9 mouse cellular contexts compared by ENCODE assay signal in genomic region chr12:71521936-71522335, GRCm38 (mm10).
"Had no signal": no experiment of that assay in that cellular context is flagged by ENCODE, and none has a peak within 500 bp of the region (broad histone marks: within the 10 kb centered on the region; RNA-seq: fewer than 3 reads in every experiment).

No protein-coding gene starts in this region.

- H3K4me2 ChIP-seq: kidney, embryonic 15.5 days; limb, embryonic 13.5 days; liver, embryonic 11.5 days; midbrain, embryonic 13.5 days had no signal

- ATAC-seq: midbrain, embryonic 13.5 days had no signal

- H3K9me3 ChIP-seq: kidney, embryonic 15.5 days; limb, embryonic 13.5 days; midbrain, embryonic 13.5 days had no signal

- DNase-seq: kidney, postnatal 25 days; layer of hippocampus, postnatal 36 days; right cerebral cortex, postnatal 14 days; thymus, adult 18-20 months; thymus, postnatal 14 days had no signal

- H3K27ac ChIP-seq: limb, embryonic 13.5 days; midbrain, embryonic 13.5 days had no signal

- H3K4me3 ChIP-seq: kidney, embryonic 15.5 days; limb, embryonic 13.5 days; midbrain, embryonic 13.5 days had no signal

- H3K27me3 ChIP-seq: kidney, embryonic 15.5 days; limb, embryonic 13.5 days; midbrain, embryonic 13.5 days had no signal

- H3K36me3 ChIP-seq: kidney, embryonic 15.5 days; limb, embryonic 13.5 days; midbrain, embryonic 13.5 days had no signal

- H3K9ac ChIP-seq: kidney, embryonic 15.5 days; limb, embryonic 13.5 days; midbrain, embryonic 13.5 days had no signal
